Mouse (Mus musculus): Measurements from ENCODE around the gene Slc35e4. TPM values are rescaled to one million over a fixed set of nuclear protein-coding genes. Genes with fewer than 3 reads are reported as not detected.

Gene Slc35e4
- polyA plus RNA-seq (2012; rRNA removed) = 8.5 and 12.9 TPM in 2 replicates

DNA sequence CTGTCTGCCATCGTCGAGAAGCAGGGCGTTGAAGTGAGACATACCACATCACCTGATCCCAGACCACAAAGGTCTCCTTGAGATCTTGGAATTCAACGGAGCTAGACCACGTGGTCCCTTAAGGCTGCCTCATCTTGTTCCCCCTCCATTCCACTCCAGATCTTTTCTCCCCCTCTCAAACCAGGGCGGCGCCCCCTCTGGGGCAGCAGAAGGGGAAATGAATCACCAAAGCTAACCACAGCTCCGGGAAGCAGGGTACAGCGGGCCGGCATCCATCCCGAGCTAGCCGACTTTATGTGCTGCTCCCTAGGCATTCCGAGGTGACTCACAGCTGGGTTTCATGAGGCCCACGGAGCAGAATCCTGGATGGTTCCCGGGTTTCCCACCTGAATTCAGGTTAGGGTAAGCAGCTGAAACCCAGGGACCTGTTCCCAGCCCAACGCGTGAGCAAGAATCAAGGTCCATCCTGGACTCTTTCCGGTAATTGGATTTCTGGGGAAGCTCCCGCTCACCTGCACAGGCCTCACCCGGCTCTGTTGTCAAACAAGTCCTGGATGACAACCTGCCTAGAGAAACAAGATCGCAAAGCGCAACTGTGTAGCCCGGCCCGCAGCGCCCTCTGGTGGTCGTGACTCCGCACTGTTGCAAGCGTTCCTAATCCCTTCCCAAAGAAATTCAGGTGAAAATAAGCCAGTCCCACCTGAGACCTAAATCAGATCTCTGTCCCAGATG is at the start of gene Slc35e4:
TSS of gene Slc35e4 (minus strand) at position 556 of the 732 bp plus-strand sequence.

DNA sequence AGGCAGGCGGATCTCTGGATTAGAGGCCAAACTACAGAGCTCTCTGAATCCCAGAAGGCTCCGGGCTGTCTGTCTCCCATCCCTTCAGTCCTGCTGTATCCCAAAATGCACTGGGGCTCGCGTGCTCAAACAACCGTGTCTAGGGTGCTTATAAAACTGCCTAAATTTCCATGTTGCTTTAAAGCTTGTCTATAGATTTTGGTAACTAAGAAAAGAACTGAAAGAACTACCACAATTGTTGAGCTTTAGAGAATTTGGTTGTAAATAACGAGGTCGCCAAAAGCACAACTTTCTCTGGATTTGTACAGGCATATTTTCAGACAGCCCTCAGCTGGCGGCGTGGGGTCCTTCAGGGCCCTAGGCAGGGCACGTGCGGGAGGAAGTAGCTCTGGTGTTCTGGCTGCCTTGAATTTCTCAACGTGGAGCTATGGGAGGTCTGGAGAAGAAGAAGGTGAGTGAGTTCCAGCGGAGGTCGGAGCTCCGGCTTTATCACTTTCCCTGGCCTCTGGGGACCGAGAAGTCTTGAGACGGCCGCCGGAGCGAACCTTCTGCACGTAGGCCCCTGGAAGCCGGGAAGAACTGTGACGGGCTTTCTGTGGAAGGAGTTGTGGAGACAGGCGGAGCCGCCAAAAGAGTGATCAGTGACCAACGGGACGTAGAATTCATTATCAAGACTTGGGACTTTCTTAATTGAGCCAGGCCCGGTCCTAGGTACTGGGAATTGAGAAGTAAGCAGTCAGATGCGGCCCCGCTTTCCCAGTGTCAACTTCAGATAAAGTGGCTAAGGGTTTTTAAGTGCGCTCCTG is 49.3 kb upstream of the Slc35e4 start, which contains the start of gene Pes1:
TSS of gene Pes1 (plus strand) at position 366 of the 806 bp plus-strand sequence.

DNA sequence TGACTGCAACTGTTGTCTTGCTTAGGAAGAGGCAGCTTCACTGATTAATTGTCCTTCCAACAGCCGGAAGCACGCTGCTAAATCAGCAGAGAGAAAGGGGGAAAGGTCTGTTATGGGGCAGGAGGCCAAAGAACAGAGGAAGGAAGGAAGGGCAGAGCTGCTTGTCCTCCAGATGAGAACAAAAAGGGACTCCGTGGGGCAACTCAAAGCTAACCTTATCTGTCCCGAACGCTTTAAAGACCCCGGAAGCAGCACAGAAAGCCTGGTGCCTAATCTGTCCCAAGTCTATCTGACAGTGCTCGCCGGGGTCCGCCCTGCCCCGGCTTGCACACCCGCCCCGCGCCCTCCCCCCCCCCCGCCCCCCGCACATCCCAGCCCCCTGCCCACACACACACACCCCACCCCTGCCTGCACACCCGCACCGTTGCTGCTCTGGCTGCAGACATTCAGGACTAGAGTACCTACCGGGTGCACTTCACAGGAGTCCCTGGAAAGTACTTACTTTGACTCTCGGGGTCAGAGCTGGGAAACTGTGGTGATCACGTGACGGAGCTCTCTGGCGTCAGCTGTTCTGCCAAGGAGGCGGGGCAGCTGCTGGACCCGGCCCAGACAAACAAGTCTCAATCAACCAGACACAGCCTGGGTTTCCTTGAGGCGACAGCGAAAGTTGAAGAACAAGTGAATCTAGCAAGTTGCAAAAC is 17.2 kb upstream of the Slc35e4 start, which contains the start of gene Tcn2:
TSS of gene Tcn2 (minus strand) at position 649 of the 701 bp plus-strand sequence.

DNA sequence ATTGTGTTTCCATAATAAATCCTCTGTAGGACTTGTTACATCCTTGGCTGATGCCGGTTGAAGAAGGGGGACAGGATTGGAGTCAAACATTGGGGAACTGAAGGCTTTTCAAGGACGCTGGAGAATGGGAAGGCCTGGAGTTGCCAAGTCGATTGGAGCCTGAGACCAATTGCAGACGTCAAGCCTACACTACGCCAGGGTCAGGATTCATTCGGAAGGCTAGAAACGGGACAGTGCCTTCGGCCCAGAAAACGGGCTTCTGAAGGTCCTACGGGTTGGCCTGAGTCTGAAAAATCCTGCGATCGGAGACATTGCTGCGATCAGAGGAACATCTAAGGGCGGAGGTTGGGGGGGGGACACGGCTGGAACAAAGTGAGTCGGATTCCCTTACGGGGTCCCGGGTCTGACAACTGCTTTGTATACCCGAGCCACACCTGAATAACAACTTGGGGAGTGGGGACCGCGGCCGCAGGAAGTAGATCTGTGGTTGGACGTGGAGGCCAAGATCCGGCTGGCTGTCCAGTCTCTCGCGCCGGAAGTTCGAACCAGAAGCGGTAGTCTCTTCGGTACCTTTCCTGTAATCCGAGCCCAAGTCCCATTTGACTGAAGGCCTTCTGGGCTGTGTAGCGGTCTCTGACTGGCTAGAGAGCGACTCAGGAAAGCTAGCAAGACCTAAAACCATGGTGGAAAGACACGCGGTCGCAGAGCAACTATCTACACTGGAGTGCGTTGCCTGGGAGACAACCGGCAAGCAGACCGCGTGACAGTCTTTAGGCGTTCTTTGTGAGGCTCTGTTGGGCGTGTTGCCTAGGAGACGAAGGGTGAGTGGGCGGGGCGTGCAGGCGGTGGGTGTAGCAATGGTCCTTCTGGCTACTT is 19.8 kb downstream of the Slc35e4 start, which contains the start of the genes 4921536K21Rik and Dusp18:
TSS of gene 4921536K21Rik (minus strand) at position 693 of the 876 bp plus-strand sequence.
TSS of gene Dusp18 (plus strand) at position 835 of the 876 bp plus-strand sequence.

DNA sequence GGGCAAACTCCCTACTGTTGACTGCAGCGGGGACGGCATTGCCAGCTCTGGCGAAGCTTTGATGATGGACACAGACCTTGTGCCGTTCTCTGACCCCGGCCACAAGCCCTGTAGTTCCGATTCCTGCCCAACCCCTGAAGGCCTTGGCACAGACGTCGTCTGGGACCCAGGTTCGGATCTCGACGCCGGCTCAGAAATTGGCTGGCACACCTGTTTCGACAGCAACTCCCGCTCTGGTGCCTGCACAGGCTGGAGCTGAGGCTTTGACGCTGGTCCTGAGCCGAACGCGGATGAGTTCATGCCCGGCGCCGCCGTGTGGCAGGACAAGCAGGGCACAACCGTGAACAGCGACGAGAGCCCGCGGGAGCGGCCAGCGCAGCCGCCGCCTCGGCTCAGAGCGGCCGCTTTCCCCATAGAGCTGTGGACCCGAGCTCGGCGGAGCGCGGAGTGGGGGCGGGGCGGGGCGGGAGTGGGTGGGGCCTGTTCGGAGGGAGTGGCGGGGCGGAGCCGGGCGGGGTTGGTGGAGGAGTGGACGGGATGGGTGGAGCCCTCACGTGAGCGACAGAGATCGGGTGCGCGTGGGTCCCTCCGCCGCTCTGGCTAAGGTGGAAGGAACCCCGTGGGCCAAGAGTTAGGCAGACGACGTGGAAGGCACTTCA is 50.9 kb downstream of the Slc35e4 start, which contains the start of gene Osbp2:
TSS of gene Osbp2 (minus strand) at position 450 of the 659 bp plus-strand sequence.

Other genes starting within 250 kb of the Slc35e4 start
- 0.37 and 0.44 TPM in 2 replicates for gene Osbp2, start 50.8 kb downstream of the Slc35e4 start, polyA plus RNA-seq (2012; rRNA removed)
- gene 4921536K21Rik, start 19.6 kb downstream of the Slc35e4 start, polyA plus RNA-seq (2012; rRNA removed) = 0.04 and 0.10 TPM in 2 replicates
- 1.9 and 2.2 TPM in 2 replicates for gene Dusp18, start 19.4 kb downstream of the Slc35e4 start, polyA plus RNA-seq (2012; rRNA removed)
- gene Tcn2, start 17.5 kb upstream of the Slc35e4 start, polyA plus RNA-seq (2012; rRNA removed) = 50.1 and 51.5 TPM in 2 replicates
- 14.7 and 20.1 TPM in 2 replicates for gene Pes1, start 49.3 kb upstream of the Slc35e4 start, polyA plus RNA-seq (2012; rRNA removed)
- 0.06 TPM in 1 of 2 replicates, not detected in the other for gene 4930556J24Rik, start 62.1 kb upstream of the Slc35e4 start, polyA plus RNA-seq (2012; rRNA removed)
- gene Gal3st1, start 69.0 kb upstream of the Slc35e4 start, polyA plus RNA-seq (2012; rRNA removed) = 206 and 249 TPM in 2 replicates
- 5.1 and 5.4 TPM in 2 replicates for gene Sec14l4, start 116.8 kb upstream of the Slc35e4 start, polyA plus RNA-seq (2012; rRNA removed)
- not detected in 2 replicates for gene Sec14l3, start 150.2 kb upstream of the Slc35e4 start, polyA plus RNA-seq (2012; rRNA removed)
- gene Mtfp1, start 180.8 kb upstream of the Slc35e4 start, polyA plus RNA-seq (2012; rRNA removed) = 22.0 and 31.2 TPM in 2 replicates
- gene Sec14l2, start 208.8 kb upstream of the Slc35e4 start, polyA plus RNA-seq (2012; rRNA removed) = 0.34 and 0.81 TPM in 2 replicates
- gene Rnf215, start 220.5 kb upstream of the Slc35e4 start, polyA plus RNA-seq (2012; rRNA removed) = 12.9 and 13.4 TPM in 2 replicates
- 2.2 and 2.9 TPM in 2 replicates for gene Ccdc157, start 245.6 kb upstream of the Slc35e4 start, polyA plus RNA-seq (2012; rRNA removed)
- 12.3 and 12.9 TPM in 2 replicates for gene Sf3a1, start 245.7 kb upstream of the Slc35e4 start, polyA plus RNA-seq (2012; rRNA removed)

Measured in stomach, adult 2 months (tissue).